Mouse (Mus musculus): Measurements from ENCODE around the gene Gse1. TPM values are rescaled to one million over a fixed set of nuclear protein-coding genes. Genes with fewer than 3 reads are reported as not detected.
"Not testable (repeated sequence)": the region's sequence is repeated elsewhere in the genome, so short reads cannot be mapped to it uniquely, and the experiment has no call there.

Gene Gse1
- total RNA-seq, 4 experiments from 2014 or later: 71.5 to 78.0 (median 73.1) TPM

DNA sequence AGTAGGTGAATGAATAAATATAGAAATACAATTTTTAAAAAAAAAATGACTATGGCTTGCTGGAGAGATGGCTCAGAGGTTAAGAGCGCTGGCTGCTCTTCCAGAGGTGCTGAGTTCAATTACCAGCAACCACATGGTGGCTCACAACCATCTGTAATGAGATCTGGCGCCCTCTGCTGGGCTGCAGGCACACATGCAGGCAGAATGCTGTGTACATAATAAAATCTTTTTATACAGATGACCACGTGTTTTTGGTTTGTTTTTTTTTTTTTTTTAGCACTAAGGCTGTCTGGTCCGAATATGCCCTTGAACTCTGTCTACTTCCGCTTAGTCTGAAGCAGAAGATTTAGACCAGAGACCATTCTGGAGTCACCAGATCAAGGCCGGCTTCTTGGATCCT lies 93.5 kb downstream of the Gse1 start:
- DNase-seq (ENCODE audit: low spot score in 2 of 2): no peak

DNA sequence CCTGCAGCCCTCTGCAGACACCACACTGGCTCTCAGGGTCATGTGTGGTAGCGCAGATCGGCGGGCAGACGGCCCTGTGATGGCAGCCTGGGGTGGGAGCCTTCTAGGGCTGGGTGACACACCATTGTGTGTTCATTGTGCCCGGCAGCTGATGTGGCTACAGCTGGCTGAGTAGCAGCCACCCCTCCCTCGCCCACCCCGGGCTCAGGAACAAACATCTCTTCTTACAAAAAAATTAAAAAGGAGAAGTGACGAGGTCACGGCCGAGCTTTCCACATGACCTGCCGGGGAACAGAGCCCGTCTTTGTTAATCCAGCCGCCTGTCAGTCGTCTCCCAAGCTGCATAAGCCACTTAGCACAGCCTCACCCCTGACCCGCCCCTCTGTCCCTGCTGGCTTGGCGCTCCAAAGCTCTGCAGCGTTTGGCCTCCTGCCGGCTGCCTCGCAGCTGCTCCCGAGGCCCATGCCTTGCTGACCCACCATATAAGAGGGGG lies 94.7 kb downstream of the Gse1 start:
- peak in 1 of 2 experiments; percentile 84 for DNase-seq (ENCODE audit: low spot score in 2 of 2)

DNA sequence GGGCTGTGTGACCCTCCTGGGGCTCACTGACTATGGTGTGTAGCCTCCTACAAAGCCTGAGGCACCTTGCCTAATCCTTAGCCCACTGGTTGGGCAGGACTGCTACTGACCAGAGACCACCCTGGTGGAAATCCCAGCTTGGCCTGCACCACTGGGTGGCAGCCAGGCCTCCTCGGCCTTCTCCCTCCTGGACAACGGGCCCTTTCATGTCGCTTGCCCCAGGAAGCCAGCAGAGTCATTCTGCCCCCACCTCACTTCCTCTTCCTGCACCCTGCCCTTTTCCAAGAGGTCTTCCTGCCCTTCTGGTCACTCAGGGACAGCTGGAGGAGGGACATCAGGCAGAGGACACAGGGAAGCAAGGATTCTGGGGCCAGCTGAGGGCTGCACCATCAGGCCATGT lies 96.3 kb downstream of the Gse1 start:
- DNase-seq (ENCODE audit: low spot score in 2 of 2): no peak

DNA sequence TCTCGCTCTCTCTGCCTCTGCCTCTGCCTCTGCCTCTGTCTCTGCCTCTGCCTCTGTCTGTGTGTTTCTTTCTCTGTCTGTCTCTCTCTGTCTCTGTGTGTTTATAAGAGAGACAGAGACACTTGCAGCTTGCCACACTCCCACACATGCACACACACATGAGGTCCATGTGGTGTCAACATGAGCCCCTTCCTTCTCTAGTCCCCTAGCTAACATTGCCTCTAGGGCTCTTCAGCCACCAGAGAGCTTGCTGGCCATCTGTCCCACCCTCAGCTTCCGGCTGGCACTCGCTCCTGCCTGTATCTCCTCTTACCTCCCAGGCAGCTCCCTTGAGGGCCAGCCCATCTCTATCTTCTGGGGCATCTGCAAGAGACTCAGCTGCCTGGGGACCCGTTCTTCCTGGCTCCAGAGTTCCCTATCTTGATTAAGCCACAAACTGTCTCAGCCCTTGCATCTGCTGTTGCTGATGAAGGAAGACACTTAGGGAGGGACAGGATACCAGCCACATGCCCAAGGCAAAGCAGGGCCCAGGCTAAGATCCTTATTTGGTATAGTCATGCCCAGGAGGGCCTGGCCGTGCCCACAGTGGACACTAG lies 97.0 kb downstream of the Gse1 start:
- DNase-seq (ENCODE audit: low spot score in 2 of 2): no peak

DNA sequence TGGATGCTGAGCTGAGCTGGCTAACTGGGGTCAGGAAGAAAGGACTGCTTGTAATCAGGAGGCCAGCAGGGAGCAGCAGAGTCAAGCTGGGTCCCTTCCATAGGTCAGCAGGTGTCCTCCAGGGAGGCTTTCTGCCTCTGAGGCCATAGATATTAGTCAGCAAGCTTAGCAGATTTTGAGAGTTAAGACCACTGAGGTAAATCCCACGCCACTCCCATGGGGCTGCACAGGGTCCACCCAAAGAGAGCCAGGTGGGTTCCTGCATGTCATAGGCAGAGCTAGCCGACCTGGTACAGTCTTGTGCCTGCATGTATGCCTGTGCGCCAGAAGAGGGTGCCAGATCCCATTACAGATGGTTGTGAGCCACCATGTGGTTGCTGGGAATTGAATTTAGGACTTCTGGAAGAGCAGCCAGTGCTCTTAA lies 98.9 kb downstream of the Gse1 start:
- DNase-seq (ENCODE audit: low spot score in 2 of 2): no peak

DNA sequence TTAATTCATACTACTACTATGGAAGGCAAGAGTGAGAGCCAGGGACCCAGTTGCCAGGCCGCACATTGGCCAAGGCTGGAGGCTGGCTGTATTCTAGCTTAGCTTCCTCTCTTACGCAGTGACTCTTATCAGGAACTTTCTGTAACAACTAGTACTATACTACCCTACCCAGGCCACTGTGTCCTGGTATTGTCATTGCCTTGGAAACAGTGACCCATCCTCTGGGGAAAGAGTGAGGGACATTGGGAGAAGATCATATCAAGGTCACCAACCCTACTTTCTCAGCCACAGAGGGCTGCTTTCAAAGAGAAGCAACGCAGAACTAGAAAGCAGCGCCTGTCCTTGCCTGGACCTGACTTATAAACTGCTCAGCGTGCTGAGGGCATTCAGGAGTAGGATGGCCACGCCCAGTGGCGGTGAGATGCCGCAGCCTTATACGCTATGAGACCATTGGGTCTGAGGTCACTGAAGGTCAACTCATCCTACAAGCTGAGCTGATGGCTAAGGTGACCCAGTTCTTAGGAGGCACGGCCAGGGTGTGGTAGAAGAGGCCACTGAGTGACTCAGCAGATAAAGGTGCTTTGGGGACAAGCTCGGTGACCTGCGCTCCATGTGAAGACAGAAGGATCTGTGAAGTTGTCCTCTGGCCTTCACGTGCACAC lies 100.2 kb downstream of the Gse1 start:
- no peak for DNase-seq (ENCODE audit: low spot score in 2 of 2)

DNA sequence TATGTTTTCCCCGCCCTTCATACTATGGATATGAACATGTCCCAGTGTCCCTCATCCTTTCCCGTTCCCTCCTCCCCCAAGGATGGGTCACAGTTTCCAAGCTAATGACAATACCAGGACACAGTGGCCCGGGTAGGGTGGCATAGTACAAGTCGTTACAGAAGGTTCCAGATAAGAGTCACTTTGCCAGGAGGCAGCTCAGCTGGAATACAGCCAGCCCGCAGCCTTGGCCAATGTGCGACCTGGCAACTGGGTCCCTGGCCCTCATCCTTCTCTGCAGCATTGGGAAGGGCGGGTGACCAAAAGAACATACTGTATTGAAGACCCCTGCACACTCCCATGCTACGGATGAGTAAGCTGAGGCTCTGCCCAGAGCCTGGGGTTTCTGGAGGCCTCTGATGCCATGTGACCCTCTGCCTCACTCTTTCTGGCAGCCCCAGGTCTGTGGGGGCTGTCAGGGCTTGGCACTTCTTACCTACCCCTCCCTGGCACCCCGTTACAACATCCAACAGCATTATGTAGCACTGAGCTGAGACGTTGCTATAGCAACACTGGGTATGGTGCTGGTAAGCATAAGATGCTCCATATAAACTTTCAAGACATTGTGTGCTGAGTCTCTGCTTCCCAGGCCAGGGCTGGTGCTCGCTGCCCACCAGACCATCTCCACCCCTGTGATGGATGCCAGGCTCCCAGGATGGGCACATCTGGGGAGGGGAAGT lies 100.9 kb downstream of the Gse1 start:
- DNase-seq (ENCODE audit: low spot score in 2 of 2): peak in 1 of 2 experiments; percentile 67

DNA sequence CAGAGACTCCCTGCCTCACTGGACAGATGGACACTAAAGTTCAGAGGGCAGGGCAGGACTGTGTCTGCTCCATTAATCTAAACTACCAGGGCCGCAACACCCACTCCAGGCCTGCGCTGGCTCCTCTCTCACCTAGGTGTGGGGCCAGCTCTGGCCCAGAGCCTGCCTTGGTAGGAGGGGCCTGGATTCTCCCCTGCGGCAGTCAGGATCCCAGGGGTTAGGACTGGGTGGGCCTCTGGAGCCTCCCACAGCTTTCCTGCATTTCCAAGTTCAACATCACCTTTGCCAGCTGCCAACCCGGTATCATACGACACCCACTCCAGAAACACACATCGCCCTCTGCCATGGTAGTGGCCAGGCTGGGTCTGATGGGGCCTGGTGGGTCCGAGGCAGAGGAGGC lies 102.8 kb downstream of the Gse1 start:
- no peak for DNase-seq (ENCODE audit: low spot score in 2 of 2)

DNA sequence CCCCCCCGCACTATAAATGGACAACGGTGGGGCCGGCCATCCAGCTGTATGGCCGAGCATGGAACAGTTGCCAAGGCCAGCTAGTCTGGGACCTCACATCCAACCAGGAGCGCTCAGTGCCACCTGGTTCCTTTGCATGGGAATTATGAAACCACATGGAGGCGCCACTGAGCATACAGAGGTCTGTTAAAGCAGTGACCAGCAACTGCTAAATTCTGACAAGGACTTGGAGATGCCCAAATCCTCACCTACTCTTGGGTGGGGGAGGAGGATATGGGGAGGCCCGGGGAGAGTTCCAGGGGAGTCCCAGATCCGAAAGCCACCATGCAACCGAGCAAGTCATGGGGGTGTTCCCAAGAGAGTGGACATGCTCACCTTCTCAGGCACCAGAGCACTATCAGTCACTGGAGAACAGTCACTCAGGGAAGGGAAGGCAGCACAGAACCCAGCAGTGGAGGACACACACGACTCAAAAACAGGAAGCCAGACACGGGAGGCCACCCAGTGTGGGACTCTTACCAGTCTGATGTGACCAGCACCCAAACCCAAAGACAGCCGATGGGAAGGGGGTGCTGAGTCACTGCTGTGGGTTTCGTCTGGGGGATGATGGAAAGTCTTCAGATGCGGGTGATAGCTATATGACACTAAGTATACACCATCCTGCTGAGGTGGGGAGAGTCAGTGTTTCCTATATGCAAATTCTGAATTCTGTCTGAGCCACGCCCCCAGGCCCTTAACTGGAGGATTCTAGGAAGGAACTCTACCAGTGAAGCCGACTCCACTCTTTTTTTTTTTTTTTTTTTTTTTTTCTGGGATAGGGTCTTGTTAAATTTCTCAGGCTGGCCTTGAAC lies 104.3 kb downstream of the Gse1 start:
- no peak for DNase-seq (ENCODE audit: low spot score in 2 of 2)

DNA sequence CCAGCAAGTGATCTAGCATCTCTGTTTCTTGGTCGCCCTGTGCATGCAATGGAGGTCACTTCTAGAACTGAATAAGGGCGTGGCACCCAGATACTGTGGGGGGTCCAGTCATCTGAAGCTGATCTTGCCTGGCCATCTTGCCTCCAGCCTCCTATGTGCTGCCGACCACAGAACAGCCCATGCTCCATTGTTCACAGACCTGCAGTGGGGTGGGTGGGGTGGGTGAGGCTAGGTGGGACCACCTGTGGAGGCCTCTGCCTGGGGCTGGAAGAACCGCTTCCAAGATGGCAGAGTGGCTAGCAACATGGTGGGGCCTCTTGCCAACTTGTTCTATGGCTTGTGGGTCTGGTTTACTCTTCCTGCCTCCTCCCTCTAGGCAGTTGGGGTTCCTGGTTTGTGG lies 105.4 kb downstream of the Gse1 start:
- no peak for DNase-seq (ENCODE audit: low spot score in 2 of 2)

DNA sequence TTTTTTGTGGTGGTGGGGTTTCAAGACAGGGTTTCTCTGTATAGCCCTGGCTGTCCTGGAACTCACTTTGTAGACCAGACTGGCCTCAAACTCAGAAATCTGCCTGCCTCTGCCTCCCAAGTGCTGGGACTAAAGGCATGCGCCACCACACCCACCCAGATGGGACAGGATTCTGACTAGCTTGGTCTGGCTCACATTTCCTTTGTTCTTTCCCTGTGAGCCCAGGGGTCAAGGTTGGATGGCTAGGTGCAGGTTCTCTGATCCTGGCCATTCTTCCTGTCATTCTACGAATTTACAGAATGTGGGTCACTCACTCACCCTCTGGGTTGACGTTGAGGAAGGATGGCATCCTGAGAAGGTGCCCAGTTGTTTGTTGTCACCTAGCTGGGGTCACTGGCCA lies 106.0 kb downstream of the Gse1 start:
- not testable (repeated sequence) for DNase-seq (ENCODE audit: low spot score in 2 of 2)

DNA sequence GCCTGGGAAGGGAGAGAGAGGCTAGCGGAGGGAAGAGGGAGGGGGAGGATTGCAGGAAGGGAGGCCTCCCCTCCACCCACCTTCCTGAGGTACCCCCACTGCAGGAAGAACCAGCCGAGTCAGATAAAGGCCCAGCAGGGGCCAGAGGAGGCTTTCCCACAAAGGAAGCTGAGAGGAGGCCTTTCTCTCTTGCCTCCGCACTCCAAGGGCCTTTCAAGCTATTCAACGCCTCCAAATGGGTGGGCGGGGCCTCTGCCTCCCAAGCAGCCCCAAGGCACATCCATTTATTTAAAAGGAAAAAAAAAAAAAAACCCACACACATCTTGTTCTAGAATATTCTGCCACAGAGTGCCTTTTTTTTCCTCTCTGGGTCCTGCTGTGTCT lies 106.6 kb downstream of the Gse1 start:
- no peak for DNase-seq (ENCODE audit: low spot score in 2 of 2)

DNA sequence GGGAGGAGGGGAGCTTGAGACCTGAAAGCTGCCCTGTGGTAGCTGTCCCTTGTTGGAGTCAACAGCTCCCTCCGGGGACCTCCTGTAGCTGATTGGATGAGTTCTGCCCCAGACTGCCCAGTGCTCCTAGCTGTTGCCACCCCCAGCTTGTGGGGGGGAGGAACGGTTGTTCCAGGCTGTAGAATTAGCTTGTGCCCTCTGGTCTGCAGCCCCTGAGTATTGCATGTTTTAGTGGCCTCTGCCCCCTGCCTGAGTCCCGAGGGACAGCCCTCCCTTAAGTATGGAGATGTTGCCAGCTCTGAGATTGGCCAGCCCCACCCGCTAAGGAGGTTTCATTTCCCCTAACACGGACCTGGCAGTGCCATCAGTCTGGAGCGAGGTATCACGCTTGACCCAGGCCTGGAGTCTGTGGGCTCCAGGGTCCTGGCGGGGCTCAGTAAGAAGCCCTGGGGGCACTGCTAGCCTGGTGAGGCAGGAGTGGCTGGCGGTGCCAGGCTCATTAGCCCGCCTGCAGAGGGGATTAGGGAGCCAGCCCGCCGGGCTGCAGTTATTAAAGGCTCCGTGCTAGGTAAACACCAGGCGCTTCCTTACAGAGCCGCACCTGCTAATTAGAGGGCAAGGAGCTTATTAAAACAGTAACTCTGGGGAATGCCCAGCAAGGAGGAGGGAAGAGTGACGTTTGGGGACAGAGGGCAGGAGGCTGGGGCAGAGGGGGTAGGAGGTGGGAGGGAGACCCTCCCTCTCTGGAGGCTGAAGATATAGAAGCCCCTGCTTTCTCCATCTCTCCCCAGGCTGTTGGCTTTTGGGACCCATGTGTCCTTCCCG lies 107.2 kb downstream of the Gse1 start:
- DNase-seq (ENCODE audit: low spot score in 2 of 2): no peak

DNA sequence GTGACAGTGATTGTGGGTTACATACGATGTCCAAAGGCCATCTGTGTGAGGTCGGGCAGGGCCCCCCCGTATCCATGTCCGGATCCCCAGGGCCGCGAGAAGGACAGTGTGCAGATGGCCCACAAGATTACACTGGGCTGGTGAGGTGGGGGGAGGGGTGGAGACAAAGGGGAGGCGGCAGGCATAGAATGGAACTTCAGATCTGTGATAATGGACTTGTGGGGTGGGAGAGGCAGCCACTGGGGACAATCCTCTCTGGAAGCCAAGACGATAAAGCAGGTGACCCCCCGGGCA lies 107.8 kb downstream of the Gse1 start:
- DNase-seq (ENCODE audit: low spot score in 2 of 2): no peak

DNA sequence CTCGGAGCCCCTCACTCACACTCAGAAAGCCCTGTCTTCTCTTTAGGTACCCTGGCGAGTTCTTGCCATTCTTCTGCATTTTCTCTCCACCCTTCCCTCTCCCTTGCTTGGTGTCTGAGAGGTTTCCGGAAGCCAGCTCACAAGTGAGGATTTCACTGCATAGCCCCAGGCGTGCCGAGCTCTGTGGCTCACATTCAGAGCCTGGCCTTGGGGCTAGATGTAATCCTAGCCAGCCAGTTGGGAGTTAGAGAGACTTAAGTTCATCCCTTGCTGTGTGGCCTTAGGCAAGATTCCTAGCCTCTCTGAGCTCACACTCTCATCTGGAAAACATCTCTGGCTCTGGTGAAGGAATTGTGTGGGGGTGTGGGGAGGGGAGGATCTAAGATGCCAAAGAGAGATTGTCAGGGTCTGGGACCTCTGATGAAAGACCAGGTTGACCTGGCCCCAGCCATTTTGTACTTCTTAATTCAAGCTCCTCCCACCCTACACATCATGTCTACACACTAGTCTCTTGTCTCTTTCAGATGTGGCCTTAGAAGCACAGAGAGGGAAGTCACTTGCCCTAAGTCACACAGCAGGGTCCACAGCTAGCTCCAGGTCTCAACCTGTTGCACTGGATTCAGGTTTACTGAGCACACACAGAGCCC lies 108.8 kb downstream of the Gse1 start:
- DNase-seq (ENCODE audit: low spot score in 2 of 2): no peak

DNA sequence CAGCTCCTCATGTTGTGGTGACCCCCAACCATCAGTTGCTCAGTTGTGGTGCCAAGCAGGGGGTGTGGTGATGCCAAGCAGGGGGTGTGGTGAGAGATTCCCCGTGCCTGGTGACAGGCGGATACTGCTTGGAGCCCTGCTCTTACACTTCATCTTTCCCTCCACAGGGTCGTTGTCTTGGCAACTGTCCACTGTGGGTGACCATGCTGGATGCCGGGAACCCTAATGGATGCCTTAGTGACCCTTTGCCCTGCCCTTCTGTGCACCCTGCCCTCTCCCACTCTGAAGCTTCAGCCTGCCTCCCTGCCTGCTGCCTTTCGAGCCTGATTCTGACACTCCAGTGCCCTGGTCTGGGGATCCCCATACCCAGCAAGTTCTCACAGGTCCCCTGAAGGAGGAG lies 109.4 kb downstream of the Gse1 start:
- DNase-seq (ENCODE audit: low spot score in 2 of 2): no peak

DNA sequence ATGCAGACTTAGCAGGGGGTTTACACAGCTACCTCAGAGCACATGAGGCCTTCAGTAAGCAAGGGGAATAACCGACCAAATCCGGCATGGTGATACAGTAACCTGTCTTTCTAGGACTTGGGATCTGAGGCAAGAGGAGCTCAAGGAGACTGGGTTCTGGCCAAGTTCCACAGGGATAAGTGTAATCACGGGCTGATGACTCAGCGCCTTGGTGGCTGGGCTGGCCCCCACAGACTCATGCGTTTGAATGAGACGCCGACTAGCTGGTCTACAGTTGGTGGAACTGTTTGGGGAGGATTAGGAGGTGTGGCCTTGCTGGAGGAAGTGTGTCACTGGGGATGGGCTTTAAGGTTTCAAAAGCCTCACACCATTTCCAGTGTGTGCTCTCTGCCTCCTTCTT lies 110.4 kb downstream of the Gse1 start:
- DNase-seq (ENCODE audit: low spot score in 2 of 2): no peak

DNA sequence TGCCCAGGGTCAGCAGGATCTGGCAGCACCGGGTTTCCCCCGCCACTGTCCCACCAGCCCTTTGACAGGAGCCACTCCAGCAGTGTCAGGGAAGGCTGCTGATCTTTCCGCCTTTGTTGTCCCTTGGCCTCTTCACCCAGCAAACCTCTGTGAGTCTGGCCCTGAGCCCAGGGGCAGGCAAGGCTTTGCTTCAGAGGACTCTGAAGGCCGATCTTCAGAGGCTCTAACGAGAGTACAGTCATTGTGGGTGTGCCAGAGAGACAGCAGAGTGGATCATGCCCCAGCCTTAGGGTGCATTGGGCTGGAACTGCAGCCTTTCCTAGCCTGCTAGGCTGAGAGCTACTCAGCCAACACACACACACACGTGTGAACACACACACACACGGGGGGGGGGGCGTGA lies 111.5 kb downstream of the Gse1 start:
- no peak for DNase-seq (ENCODE audit: low spot score in 2 of 2)

DNA sequence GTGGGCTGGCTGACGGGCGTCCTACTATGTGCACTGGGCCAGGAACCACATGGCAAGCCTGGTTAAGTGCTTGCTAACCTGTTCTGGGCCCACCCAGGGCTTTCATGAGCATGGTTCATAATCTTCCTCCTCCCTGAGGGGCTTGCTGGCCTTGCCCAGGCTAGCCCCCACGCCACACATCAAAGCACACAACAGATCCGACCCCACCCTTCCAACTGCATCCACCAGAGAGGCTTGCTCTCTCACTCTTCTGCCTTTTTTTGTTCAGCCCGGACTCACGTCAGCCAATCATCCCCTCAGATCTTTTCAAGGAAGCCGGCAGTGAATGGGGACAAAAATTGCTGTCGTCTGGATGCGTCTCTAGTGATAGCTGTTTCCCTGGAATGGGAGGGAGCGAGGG lies 112.9 kb downstream of the Gse1 start:
- DNase-seq (ENCODE audit: low spot score in 2 of 2): no peak

DNA sequence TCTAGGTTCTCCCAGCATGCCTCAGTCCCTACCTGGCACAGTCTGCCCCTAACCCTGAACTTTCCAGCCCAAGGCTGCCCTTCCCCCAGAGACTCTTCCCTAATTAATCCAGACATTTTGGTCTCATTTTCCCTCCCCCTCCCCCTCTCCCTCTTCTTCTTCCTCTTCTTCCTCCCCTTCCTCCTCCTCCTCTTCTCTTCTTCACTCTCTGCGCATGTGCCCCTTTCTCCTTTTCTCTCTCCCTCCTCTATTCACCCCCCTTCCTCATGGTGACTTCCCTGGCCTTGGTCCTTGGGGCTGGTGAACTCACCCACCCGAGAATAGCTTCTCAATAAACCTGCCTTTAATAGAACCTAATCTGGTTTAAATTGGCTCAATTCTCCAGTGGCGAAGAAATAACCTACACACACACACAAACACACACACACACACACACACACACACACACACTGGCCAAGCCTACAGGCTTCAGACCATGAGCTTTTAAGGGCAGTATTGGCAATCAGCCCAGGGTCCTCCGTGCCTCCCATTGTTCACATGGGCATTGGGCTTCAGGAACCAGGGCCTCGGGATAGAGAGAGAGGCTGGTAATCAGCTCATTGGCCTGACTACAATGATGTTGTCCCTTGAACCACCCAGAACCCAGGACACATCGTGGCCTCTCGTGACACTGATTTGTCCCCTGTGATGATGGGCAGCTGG lies 114.7 kb downstream of the Gse1 start:
- DNase-seq (ENCODE audit: low spot score in 2 of 2): no peak

All from left cerebral cortex, adult 8-10 months (tissue).